Mouse (Mus musculus) CD8-positive naive resting alpha-beta T cell, adult 2 months (primary cell): Measurements from ENCODE around the gene St8sia4.
"Not testable (repeated sequence)": the region's sequence is repeated elsewhere in the genome, so short reads cannot be mapped to it uniquely, and the experiment has no call there.

Experiments used
- DNase-seq, 2 experiments: peaks; one replicate each; pipeline ENCODE4 v3.0.0; 2022; ENCODE audit warnings: low read depth in 2 of 2, low spot score in 2 of 2

The St8sia4 gene

DNA sequence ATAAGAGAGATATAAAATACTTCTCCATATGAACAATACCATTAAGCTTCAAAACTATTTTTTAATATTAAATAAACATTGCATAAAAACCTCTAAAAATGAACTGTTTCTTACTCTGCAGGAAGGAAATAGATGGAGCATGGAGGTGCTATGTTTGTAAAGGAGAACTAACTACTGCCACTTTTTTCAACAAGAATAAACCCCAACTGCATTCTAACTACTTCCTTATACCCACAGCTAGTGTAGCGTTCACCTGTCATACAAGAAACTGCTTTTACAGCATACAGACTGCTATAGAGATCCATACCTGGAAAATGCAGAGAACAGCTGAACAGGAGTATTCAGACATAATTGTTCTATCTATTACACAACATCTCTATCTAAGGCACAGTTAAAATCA is 70.5 kb downstream of the St8sia4 start:
- DNase-seq = no peak

DNA sequence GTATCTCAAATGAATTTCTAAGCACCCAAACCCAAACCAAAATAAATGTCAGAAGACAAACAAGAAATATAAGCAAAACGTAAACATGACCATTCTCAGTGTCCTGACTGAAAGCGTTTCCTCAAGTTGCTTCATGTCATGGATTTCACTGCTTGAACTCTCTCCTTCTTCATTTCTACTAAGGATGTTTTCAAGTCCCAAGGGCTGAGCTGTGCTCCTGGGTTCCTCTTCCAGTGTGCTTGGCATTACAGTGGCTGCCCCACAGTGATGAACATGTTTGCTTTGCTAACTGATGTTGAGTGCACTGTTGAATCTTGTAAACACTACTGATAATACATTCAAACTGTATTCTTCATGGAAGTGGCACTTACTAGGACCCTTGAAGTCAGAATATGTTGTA is 76.3 kb downstream of the St8sia4 start:
- DNase-seq = no peak

DNA sequence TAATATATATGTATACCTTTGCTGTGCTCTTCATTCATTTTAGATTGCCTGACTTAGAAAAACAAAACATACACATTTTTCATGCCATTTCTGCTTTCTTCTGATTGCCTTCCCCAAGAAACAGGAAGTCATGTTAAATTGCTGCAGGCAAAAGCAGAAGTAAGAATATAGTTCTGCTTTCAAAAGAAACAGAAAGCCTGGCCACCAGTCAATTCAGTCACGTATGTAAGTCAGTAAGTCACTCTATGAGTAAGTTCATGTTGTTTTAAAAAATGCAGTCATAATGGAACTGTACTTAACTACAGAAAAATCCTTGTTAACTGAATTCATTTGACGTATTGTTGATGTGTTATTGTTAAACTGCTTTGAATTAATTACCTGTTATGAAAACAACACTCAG is 77.3 kb downstream of the St8sia4 start:
- DNase-seq = no peak

DNA sequence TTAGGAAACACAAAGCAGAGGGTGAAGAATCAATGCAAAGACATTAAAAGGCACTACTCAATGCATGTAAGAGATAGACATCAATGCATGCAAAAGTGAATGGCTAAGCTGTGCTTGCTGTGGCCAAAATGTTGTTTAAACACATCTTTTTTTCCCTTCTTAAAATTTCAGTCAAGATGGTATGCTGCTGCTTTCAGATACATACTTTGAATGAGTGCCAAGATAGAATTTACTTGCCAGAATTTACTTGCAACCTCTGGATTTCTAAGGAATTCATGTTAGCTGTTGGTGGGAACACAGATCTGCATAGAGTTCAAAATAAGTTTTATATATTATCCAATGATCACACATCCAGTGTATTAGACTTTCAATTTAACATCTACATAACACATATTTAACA is 77.9 kb downstream of the St8sia4 start:
- no peak for DNase-seq

DNA sequence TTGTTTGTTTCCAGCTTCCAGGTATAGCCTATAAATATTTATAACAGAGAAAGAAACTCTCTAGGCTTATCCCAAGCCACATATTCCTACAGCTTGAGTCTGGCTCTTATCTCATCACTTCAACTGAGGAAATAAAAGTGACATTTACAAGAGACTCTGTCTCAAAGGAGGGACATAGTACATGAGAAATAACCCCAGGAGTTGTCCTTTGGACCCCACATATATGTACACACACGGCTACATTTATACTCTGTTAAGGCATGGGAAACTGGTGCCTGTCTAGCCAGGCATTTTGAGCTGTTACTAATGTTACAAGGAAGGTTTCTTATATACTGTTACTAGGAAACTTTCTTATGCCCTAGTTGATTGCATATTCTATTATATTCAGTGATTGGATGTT is 84.1 kb downstream of the St8sia4 start:
- no peak for DNase-seq

DNA sequence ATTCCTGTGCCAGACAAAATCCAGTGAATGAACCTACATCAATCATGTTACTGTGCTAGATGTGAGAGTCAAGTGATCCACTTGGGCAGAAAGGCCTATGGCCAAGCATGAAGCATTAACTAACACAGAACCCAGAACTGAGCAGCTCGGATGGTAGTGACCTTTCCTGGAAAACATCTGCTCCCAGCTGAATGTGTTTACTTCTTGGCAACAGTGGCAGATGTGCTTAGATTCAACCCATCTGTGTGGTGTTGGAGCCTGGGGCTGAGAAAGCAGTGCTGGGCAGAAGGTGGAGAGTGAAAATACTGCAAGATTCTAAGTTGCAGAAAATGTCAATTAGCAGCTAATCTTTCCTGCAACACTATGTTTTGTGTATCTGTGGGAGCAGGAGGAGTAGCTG is 85.1 kb downstream of the St8sia4 start:
- DNase-seq = no peak

DNA sequence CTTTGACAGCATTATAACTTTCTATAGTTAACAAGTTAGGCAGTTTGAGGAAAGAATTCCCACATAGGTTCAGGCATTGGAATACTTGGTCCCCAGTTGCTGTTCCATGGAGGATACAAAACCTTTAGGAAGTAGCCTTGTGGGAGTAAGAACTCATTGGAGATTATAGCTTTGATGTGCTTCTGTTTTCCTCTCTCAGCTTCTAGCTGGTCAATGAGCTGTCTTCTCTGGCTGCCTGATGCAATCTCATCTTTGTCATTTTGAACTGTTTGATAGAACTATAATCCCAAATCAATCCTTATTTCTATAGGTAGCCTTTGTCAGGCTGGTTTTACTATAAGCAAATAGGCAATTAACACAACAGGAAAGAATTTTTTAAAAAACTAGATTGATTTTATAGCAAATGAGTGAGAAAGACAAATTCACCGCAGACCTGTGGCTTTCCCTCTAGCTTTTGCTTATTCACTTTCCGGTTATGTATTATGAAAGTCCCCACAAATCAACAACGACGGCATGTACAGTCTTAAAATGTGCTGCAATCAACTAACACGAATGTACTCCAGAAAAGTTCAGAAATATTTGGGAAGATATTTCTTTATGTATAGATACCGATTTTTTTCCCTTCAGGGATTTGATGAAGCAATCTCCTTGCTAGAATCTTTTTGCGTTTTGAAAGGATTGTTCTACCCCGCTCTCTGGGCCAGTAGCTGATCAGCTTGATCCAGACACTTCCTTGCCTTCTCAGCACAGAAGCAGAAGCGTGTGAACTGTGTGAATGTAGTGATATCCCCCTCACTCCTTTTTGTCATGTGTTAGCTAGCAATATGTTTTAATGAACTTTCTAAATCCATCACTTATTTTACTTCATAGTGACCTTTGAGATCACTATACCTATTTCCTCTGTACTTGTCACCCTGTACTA is 94.5 kb downstream of the St8sia4 start:
- no peak for DNase-seq

DNA sequence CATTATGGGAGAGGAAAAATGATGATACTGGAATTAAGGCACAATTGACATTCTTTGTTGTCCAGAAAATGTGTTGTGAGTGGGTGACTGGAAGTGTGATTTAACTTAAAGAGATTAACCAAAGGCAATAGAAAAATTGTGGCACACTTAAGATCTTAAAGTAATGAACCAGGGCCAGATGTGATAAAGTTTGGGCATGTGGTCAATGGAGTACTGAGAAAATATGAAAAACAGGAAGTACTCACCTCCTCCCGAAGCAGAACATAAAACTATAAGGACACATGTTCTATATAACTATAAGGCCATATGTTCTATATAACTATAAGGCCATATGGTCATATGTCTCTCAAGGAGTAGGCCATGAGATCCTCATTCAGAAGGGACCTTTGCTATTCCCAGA is 96.3 kb downstream of the St8sia4 start:
- no peak for DNase-seq

DNA sequence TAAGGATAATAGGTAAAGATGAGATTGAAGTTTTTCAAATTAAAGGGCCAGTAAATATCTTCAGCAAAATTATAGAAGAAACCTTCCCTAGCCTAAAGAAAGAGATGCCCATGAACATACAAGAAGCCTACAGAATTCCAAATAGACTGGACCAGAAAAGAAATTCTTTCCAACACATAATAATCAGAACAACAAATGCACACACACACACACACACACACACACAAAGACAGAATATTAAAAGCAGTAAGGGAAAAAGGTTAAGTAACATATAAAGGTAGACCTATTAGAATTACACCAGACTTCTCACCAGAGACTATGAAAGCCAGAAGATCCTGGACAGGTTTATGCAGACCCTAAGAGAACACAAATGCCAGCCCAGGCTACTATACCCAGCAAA is 112.8 kb downstream of the St8sia4 start:
- DNase-seq = not testable (repeated sequence)

DNA sequence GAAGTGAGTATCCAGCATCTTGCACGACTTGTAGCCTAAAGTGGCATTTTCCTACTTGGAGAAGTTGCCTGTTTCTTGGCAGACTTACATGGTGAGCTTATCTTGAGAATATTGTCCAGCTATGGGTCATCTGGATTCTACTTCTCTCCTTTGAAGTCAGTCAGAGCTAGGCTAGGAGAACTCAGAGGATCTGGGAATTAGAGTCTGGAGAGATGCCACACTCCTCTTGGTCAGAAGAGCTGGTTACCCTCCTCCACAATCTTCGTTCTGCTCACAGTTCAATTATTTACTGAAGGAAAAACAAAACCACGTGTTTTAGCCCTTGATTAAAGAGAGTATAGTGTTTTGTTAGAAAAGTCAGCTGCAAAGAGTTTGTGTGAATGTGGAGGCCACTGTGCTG is 125.9 kb downstream of the St8sia4 start:
- no peak for DNase-seq
